ENCODE assay signal across 8 mouse cellular contexts in genomic region chr4:132329835-132330354, GRCm38 (mm10). TPM values are rescaled to one million over a fixed set of nuclear protein-coding genes. Genes with fewer than 3 reads are reported as not detected.
DNase-seq lines count a peak whose midpoint lies in the region; ATAC-seq and TF ChIP-seq lines count a peak whose summit lies in the region.

No protein-coding gene starts in this region.

- peaks cover 16% of the 10 kb centered on the region for H3K4me1 ChIP-seq in heart, embryonic 15.5 days (replicated peaks)
- H3K4me1 ChIP-seq in bone marrow, adult 2 months (ENCODE audit: control insufficient read depth, insufficient read depth, low read length) = no peaks in the 10 kb centered on the region
- H3K4me1 ChIP-seq in hindbrain, embryonic 14.5 days (replicated peaks; ENCODE audit: control insufficient read depth, insufficient read depth, low read length) = peaks cover 12% of the 10 kb centered on the region
- peaks cover 9% of the 10 kb centered on the region for H3K4me1 ChIP-seq in midbrain, embryonic 12.5 days

- peak overlapping the region; percentile 83 for H3K4me3 ChIP-seq in heart, embryonic 15.5 days
- peak overlapping the region; percentile 75 for H3K4me3 ChIP-seq in bone marrow, adult 2 months (replicated peaks; ENCODE audit: control insufficient read depth, low read depth, low read length)
- peak overlapping the region; percentile 64 for H3K4me3 ChIP-seq in hindbrain, embryonic 14.5 days (replicated peaks; ENCODE audit: low read length)
- H3K4me3 ChIP-seq in midbrain, embryonic 12.5 days = peak overlapping the region; percentile 82

- TF ChIP-seq POLR2A in bone marrow, adult 2 months (IDR thresholded peaks at IDR 0.05; ENCODE audit: borderline replicate concordance, control insufficient read depth, low read depth, low read length) = no peak

- H3K27ac ChIP-seq in heart, embryonic 15.5 days = peak overlapping the region; percentile 92
- H3K27ac ChIP-seq in bone marrow, adult 2 months (ENCODE audit: control insufficient read depth, insufficient read depth, low read depth, low read length, poor library complexity) = peak overlapping the region; percentile 86
- peak overlapping the region; percentile 69; the same call in 1 of the 2 replicates for H3K27ac ChIP-seq in hindbrain, embryonic 14.5 days
- H3K27ac ChIP-seq in midbrain, embryonic 12.5 days (replicated peaks) = peak overlapping the region; percentile 85

- H3K27me3 ChIP-seq in heart, embryonic 15.5 days = no peaks in the 10 kb centered on the region
- H3K27me3 ChIP-seq in hindbrain, embryonic 14.5 days (ENCODE audit: control insufficient read depth, insufficient read depth, low read length) = no peaks in the 10 kb centered on the region
- no peaks in the 10 kb centered on the region for H3K27me3 ChIP-seq in midbrain, embryonic 12.5 days

- WGBS in heart, embryonic 15.5 days = 13% methylated on average over 10 of the region's 10 CpGs
- 16% methylated on average over 10 of the region's 10 CpGs for WGBS in bone marrow, adult 2 months
- WGBS in hindbrain, embryonic 14.5 days = 15% methylated on average over 10 of the region's 10 CpGs
- WGBS in midbrain, embryonic 12.5 days = 8% methylated on average over 10 of the region's 10 CpGs

- TF ChIP-seq CTCF in bone marrow, adult 2 months (IDR thresholded peaks at IDR 0.05; ENCODE audit: control insufficient read depth, insufficient read depth, low read length) = no peak

- H3K9me3 ChIP-seq in heart, embryonic 15.5 days (replicated peaks) = no peaks in the 10 kb centered on the region
- no peaks in the 10 kb centered on the region for H3K9me3 ChIP-seq in hindbrain, embryonic 14.5 days (ENCODE audit: control insufficient read depth, low read length)
- no peaks in the 10 kb centered on the region for H3K9me3 ChIP-seq in midbrain, embryonic 12.5 days

- H3K4me2 ChIP-seq in heart, embryonic 15.5 days = peak overlapping the region; percentile 86
- peak overlapping the region; percentile 67 for H3K4me2 ChIP-seq in hindbrain, embryonic 14.5 days (replicated peaks)
- peak overlapping the region; percentile 80 for H3K4me2 ChIP-seq in midbrain, embryonic 12.5 days (replicated peaks)

- no peak for DNase-seq in heart, adult 9 months (ENCODE audit: low spot score in 2 of 2)
- DNase-seq in hindbrain, embryonic 14.5 days (ENCODE audit: low spot score) = no peak
- DNase-seq in right cerebral cortex, postnatal 36 days (ENCODE audit: low spot score in 2 of 2) = no peak
- no peak for DNase-seq in adrenal gland, postnatal 4 days (ENCODE audit: low spot score in 2 of 2)
- DNase-seq in gastrocnemius, adult 18-20 months (ENCODE audit: low spot score) = no peak

- no peak for ATAC-seq in heart, embryonic 15.5 days (replicated peaks; ENCODE audit: insufficient number of reproducible peaks, insufficient read depth, low FRiP score, low read depth)
- ATAC-seq in hindbrain, embryonic 14.5 days (ENCODE audit: low FRiP score) = no peak
- no peak for ATAC-seq in midbrain, embryonic 12.5 days (ENCODE audit: low FRiP score, low read depth)

- H3K36me3 ChIP-seq in heart, embryonic 15.5 days = peaks cover 33% of the 10 kb centered on the region
- peaks cover 29% of the 10 kb centered on the region for H3K36me3 ChIP-seq in hindbrain, embryonic 14.5 days (replicated peaks; ENCODE audit: control insufficient read depth, insufficient read depth)
- peaks cover 43% of the 10 kb centered on the region for H3K36me3 ChIP-seq in midbrain, embryonic 12.5 days

- H3K9ac ChIP-seq in heart, embryonic 15.5 days = peak overlapping the region; percentile 96
- H3K9ac ChIP-seq in hindbrain, embryonic 14.5 days = peak overlapping the region; percentile 80
- H3K9ac ChIP-seq in midbrain, embryonic 12.5 days (replicated peaks) = peak overlapping the region; percentile 90

RNA-seq across cellular contexts. Expression of gene Trnau1ap, which starts 0.6 kb away (rescaled TPM):
- 63.4 and 71.3 TPM in 2 replicates for polyA plus RNA-seq in heart, embryonic 15.5 days (2015; fragmentation: Nextera tagmentation; extraction: Ambion mirVana)
- polyA plus RNA-seq in bone marrow, adult 2 months (2011; ENCODE audit: insufficient read depth, insufficient read length, low replicate concordance, missing spikeins) = 32.1 and 40.3 TPM in 2 replicates
- 66.8 and 73.1 TPM in 2 replicates for polyA plus RNA-seq in hindbrain, embryonic 14.5 days (2014; fragmentation: Nextera tagmentation; extraction: Ambion mirVana)
- 79.2 and 80.6 TPM in 2 replicates for polyA plus RNA-seq in midbrain, embryonic 12.5 days (2016; fragmentation: Nextera tagmentation; extraction: Ambion mirVana)
- total RNA-seq in adrenal gland, postnatal 4 days (2021) = 10 to 100 TPM; 40.3 to 45.8 TPM
- total RNA-seq in gastrocnemius, adult 18-20 months (2021) = 10 to 100 TPM in 1 of 2 experiments, 1 to 10 TPM in 1; 9.9 to 11.4 TPM

RNA-seq across cellular contexts. Expression of gene Rcc1, which starts 23.5 kb away (rescaled TPM):
- polyA plus RNA-seq in heart, embryonic 15.5 days (2015; fragmentation: Nextera tagmentation; extraction: Ambion mirVana) = 29.2 and 44.7 TPM in 2 replicates
- 48.8 and 58.7 TPM in 2 replicates for polyA plus RNA-seq in bone marrow, adult 2 months (2011; ENCODE audit: insufficient read depth, insufficient read length, low replicate concordance, missing spikeins)
- 20.0 and 22.4 TPM in 2 replicates for polyA plus RNA-seq in hindbrain, embryonic 14.5 days (2014; fragmentation: Nextera tagmentation; extraction: Ambion mirVana)
- 90.2 and 92.9 TPM in 2 replicates for polyA plus RNA-seq in midbrain, embryonic 12.5 days (2016; fragmentation: Nextera tagmentation; extraction: Ambion mirVana)
- total RNA-seq in adrenal gland, postnatal 4 days (2021) = 10 to 100 TPM; 29.9 to 34.2 TPM
- 1 to 10 TPM; 5.6 to 7.7 TPM for total RNA-seq in gastrocnemius, adult 18-20 months (2021)

RNA-seq across cellular contexts. Expression of gene Rab42, which starts 26.7 kb away (rescaled TPM):
- polyA plus RNA-seq in heart, embryonic 15.5 days (2015; fragmentation: Nextera tagmentation; extraction: Ambion mirVana) = 1.5 and 2.0 TPM in 2 replicates
- not detected in 2 replicates for polyA plus RNA-seq in bone marrow, adult 2 months (2011; ENCODE audit: insufficient read depth, insufficient read length, low replicate concordance, missing spikeins)
- 0.95 and 1.5 TPM in 2 replicates for polyA plus RNA-seq in hindbrain, embryonic 14.5 days (2014; fragmentation: Nextera tagmentation; extraction: Ambion mirVana)
- 0.42 and 1.5 TPM in 2 replicates for polyA plus RNA-seq in midbrain, embryonic 12.5 days (2016; fragmentation: Nextera tagmentation; extraction: Ambion mirVana)
- 1 to 10 TPM; 4.3 to 6.6 TPM for total RNA-seq in adrenal gland, postnatal 4 days (2021)
- under 1 TPM in 1 of 2 experiments, not detected in 1; 0.31 TPM for total RNA-seq in gastrocnemius, adult 18-20 months (2021)

RNA-seq across cellular contexts. Expression of gene Taf12, which starts 55.7 kb away (rescaled TPM):
- 28.5 and 33.7 TPM in 2 replicates for polyA plus RNA-seq in heart, embryonic 15.5 days (2015; fragmentation: Nextera tagmentation; extraction: Ambion mirVana)
- 17.0 and 20.5 TPM in 2 replicates for polyA plus RNA-seq in bone marrow, adult 2 months (2011; ENCODE audit: insufficient read depth, insufficient read length, low replicate concordance, missing spikeins)
- polyA plus RNA-seq in hindbrain, embryonic 14.5 days (2014; fragmentation: Nextera tagmentation; extraction: Ambion mirVana) = 38.0 and 40.8 TPM in 2 replicates
- polyA plus RNA-seq in midbrain, embryonic 12.5 days (2016; fragmentation: Nextera tagmentation; extraction: Ambion mirVana) = 58.3 and 63.8 TPM in 2 replicates
- total RNA-seq in adrenal gland, postnatal 4 days (2021) = 10 to 100 TPM; 19.4 to 23.3 TPM
- total RNA-seq in gastrocnemius, adult 18-20 months (2021) = 10 to 100 TPM; 34.4 to 37.3 TPM
